Mouse (Mus musculus): Measurements from ENCODE around the gene Comt. TPM values are rescaled to one million over a fixed set of nuclear protein-coding genes. Genes with fewer than 3 reads are reported as not detected.

The Comt gene
- polyA plus RNA-seq, 1 experiment from 2014 or later: 93.2 TPM

DNA sequence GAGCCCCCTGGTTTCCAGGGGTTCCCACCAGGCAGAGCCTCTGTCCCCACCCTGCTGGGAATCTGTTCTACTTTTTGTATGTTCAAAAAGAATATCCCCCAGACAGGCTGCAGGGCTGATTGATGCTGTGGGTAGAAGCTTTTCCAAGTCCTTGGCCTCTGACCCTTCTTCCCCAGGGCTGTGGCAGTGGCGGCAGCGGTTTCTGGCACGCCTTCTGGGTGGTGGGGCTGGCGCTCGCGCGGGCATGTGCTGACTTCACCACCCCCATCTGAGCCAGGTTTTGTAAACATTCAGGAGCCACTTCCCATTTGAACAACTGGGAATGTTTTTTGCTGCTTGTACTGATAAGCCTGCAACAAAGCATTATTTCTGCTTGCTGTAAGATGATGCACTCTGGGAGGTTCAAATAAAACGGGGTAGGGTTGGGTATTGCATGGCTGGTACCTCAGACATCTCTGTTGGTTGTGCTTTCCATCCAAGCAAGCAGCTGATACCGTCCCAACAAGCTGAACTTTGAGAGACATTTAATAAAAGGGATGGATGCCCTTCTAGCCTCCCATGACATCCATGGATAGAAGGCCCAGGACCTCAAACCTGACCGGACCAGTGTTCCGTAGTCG is 32.8 kb upstream of the Comt start:
- Histone ChIP-seq H3K4me3 (peak overlapping the region; percentile 15; the same call in 1 of the 2 replicates), H3K27ac (replicated peaks) (peak overlapping the region; percentile 67)

DNA sequence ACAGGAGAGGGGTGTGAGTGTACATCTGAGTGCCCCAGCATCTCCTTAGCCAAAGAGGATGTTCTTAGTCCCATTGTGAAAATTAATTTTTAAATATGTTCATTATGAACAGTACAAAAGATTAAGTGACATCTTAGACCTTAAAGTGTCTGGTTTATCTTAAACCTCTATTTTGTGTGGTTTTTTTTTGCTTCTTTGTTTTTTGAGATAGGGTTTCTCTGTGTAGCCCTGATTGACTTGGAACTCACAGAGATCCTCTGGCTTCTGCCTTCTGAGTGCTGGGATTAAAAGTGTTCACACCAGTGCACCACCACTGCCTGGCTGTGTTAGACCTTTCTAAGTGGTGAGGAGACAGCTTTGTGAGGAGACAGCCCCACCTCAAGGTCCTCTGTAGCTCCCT is 32.0 kb upstream of the Comt start:
- no peak overlapping the region for H3K27ac ChIP-seq (replicated peaks)
- H3K4me2 ChIP-seq: no peak overlapping the region
- ATAC-seq (ENCODE audit: low read depth): no peak
- peaks cover 27% of the 10 kb centered on the region for H3K4me1 ChIP-seq (replicated peaks)
- H3K9ac ChIP-seq: no peak overlapping the region
- H3K4me3 ChIP-seq: no peak overlapping the region
- peaks cover 19% of the 10 kb centered on the region; the same call in 1 of the 2 replicates for H3K27me3 ChIP-seq
- 0 out of 2 replicates have a peak, but pooled peaks cover 3% of the 10 kb centered on the region for H3K36me3 ChIP-seq
- no peaks in the 10 kb centered on the region for H3K9me3 ChIP-seq

More for the DNA sequence above, 32.8 kb upstream of the Comt start:
- WGBS: 13% methylated on average over 12 of the region's 12 CpGs
- ATAC-seq (ENCODE audit: low read depth): peak; percentile 23; the same call in 1 of the 2 replicates
- Histone ChIP-seq H3K9me3 (no peaks in the 10 kb centered on the region), H3K4me2 (peak overlapping the region; percentile 45), H3K36me3 (0 out of 2 replicates have a peak, but pooled peaks cover 3% of the 10 kb centered on the region), H3K27me3 (peaks cover 21% of the 10 kb centered on the region; the same call in 1 of the 2 replicates), H3K9ac (peak overlapping the region; percentile 63), H3K4me1 (replicated peaks) (peaks cover 24% of the 10 kb centered on the region)

DNA sequence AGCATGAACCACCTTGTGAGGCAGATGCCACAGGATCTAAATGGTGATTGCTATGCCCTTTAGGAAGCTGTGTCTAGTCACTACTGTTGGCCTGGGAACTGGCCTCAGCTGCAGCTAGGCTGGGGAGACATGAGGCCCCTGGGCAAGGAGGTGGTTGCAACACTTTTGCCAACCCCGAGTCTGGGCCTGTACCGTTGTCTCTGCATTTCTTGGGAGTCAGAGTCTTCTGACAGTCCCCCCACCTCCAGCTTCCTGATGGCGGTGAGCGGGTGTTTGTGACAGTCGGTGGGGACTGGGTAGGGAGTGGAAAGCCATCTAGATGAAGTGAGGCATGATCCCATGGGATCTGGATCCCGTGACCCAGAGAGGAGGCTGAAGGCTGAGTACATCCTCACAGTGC is 28.8 kb upstream of the Comt start:
- no peak overlapping the region for H3K4me3 ChIP-seq
- peaks cover 29% of the 10 kb centered on the region for H3K4me1 ChIP-seq (replicated peaks)
- H3K27ac ChIP-seq (replicated peaks): no peak overlapping the region
- no peak for ATAC-seq (ENCODE audit: low read depth)
- 0 out of 2 replicates have a peak, but pooled peaks cover 3% of the 10 kb centered on the region for H3K36me3 ChIP-seq
- no peak overlapping the region for H3K4me2 ChIP-seq
- 83% methylated on average over 6 of the region's 6 CpGs for WGBS
- H3K9ac ChIP-seq: no peak overlapping the region
- no peaks in the 10 kb centered on the region for H3K9me3 ChIP-seq
- peaks cover 12% of the 10 kb centered on the region; the same call in 1 of the 2 replicates for H3K27me3 ChIP-seq

DNA sequence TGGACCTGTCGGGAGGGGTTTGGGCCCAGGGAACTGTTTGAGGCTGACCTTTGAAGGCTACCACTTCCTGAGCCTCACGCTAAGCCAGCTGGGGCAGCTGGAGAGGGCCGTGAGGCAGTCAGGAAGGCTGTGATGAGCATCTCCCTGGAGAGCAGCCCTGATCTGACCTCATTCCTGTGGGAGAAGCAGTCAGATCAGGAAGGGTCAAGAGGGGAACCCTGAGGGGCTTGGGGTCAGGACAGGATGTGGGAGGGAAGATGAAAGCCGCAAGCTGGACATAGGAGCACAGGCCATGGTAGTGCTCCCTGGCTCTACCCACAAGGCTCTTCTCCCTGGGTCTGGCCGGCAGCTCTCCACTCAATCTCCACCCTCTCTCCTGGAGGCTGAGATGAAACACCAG is 27.2 kb upstream of the Comt start:
- Histone ChIP-seq H3K4me2 (no peak overlapping the region), H3K9ac (no peak overlapping the region), H3K27ac (replicated peaks) (no peak overlapping the region), H3K4me3 (no peak overlapping the region), H3K4me1 (replicated peaks) (peaks cover 14% of the 10 kb centered on the region), H3K9me3 (no peaks in the 10 kb centered on the region), H3K27me3 (peaks cover 9% of the 10 kb centered on the region; the same call in 1 of the 2 replicates), H3K36me3 (0 out of 2 replicates have a peak, but pooled peaks cover 3% of the 10 kb centered on the region)
- no peak for ATAC-seq (ENCODE audit: low read depth)
- 57% methylated on average over 5 of the region's 5 CpGs for WGBS

DNA sequence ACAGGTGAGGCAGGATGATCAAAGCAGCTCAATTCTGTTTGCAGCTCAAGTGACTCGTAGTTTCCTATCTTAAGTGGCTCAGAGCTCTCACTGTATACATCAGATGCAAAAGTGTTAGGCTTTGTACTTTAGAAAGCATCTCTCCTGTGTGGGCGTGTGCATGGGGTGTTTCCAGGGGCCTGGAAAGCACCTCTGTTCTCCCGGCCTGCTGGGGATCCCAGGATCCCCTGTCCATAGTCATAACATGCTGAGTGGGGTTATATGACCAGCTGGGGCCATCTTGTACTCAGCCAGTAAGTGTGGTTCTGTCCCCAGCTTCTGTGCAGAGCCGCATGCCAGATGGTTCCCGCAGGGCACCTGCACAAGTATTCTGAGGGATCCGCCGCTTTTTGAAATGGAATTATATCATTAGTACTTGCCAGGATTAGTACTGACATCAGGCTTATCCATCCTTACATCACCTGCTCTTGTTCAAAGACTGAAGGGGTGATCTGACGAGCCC is 25.8 kb upstream of the Comt start:
- Histone ChIP-seq H3K27me3 (no peaks in the 10 kb centered on the region), H3K9ac (no peak overlapping the region), H3K4me1 (replicated peaks) (peaks cover 17% of the 10 kb centered on the region; the same call in 1 of the 2 replicates), H3K27ac (replicated peaks) (no peak overlapping the region), H3K4me3 (no peak overlapping the region), H3K36me3 (0 out of 2 replicates have a peak, but pooled peaks cover 3% of the 10 kb centered on the region), H3K9me3 (no peaks in the 10 kb centered on the region), H3K4me2 (no peak overlapping the region)
- WGBS: 72% methylated on average over 8 of the region's 8 CpGs
- no peak for ATAC-seq (ENCODE audit: low read depth)

DNA sequence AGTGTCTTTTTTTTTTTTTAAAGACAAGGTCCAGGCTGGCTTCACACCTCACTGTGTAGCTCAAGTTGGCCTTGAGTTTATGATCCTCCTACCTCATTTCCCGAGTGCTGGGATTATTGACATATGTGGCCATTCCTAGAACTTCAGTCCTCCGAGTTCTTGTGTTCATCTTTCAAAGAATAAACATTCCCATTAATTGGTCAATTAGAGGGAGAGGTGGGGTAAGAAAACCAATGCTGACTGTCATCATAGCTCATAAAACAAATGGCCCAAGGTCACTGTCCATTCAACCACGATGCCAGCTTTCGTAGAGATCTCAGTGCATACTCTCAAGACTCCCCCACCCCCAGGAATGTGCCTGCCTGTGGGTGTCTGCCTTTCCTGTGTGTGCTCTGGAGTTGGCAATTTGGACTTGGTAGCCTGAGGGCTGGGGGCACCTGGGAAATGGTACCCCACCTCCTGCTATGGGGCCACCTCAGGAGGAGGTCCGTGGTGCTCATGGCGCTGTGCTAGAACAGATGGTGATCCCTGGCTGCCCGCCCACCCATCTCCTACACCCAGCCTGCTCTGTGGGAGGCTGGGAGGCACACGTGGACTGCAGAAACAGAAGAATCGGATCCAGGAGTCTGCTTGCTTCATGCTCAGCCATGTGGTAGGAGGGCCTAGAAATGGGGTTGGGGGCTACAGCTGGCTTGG is 25.0 kb upstream of the Comt start:
- H3K4me2 ChIP-seq: no peak overlapping the region
- H3K27me3 ChIP-seq: no peaks in the 10 kb centered on the region
- peaks cover 17% of the 10 kb centered on the region; the same call in 1 of the 2 replicates for H3K4me1 ChIP-seq (replicated peaks)
- H3K27ac ChIP-seq (replicated peaks): no peak overlapping the region
- no peak overlapping the region for H3K9ac ChIP-seq
- no peak for ATAC-seq (ENCODE audit: low read depth)
- no peaks in the 10 kb centered on the region for H3K36me3 ChIP-seq
- H3K4me3 ChIP-seq: no peak overlapping the region
- no peaks in the 10 kb centered on the region for H3K9me3 ChIP-seq
- 56% methylated on average over 9 of the region's 9 CpGs for WGBS

GRCm38 (mm10) chr16:18449005-18449404 is 22.4 kb upstream of the Comt start:
- no peak for ATAC-seq (ENCODE audit: low read depth)
- no peaks in the 10 kb centered on the region for H3K9me3 ChIP-seq

DNA sequence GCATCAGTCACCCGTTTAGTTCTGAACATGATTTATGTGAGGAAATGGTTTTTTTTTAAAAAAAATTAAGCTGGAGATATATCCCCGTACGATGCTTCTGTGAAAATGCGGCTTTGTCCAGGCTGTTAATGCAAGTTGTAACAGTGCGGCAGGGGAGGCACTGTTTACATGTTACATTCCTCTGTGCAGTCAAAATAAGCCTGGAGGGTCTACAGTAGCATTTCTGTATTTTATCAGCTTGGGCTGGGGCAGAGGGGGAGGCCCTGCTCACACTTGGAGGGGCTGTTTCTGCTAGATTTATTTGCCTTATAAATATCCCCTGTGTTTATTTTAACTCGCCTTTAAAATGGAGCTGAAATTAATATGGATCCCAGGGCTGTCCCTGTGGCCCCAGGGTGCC is 21.5 kb upstream of the Comt start:
- peaks cover 12% of the 10 kb centered on the region; the same call in 1 of the 2 replicates for H3K4me1 ChIP-seq (replicated peaks)
- H3K27me3 ChIP-seq: no peaks in the 10 kb centered on the region
- no peaks in the 10 kb centered on the region for H3K36me3 ChIP-seq
- no peak overlapping the region for H3K27ac ChIP-seq (replicated peaks)
- 0 out of 2 replicates have a peak overlapping the region, but pooled peaks have one; percentile 17 for H3K9ac ChIP-seq
- H3K9me3 ChIP-seq: no peaks in the 10 kb centered on the region
- no peak overlapping the region for H3K4me3 ChIP-seq
- no peak for ATAC-seq (ENCODE audit: low read depth)
- 68% methylated on average over 6 of the region's 6 CpGs for WGBS
- H3K4me2 ChIP-seq: no peak overlapping the region

More at GRCm38 (mm10) chr16:18449005-18449404, 22.4 kb upstream of the Comt start:
- WGBS: 96% methylated on average over 4 of the region's 4 CpGs
- no peak overlapping the region for H3K27ac ChIP-seq (replicated peaks)
- no peak overlapping the region for H3K4me2 ChIP-seq
- no peak overlapping the region for H3K9ac ChIP-seq
- H3K4me1 ChIP-seq (replicated peaks): peaks cover 17% of the 10 kb centered on the region; the same call in 1 of the 2 replicates
- H3K27me3 ChIP-seq: no peaks in the 10 kb centered on the region
- no peaks in the 10 kb centered on the region for H3K36me3 ChIP-seq
- H3K4me3 ChIP-seq: no peak overlapping the region

- no peak for ATAC-seq (ENCODE audit: low read depth)
Observed at GRCm38 (mm10) chr16:18447243-18447642, 20.6 kb upstream of the Comt start.

DNA sequence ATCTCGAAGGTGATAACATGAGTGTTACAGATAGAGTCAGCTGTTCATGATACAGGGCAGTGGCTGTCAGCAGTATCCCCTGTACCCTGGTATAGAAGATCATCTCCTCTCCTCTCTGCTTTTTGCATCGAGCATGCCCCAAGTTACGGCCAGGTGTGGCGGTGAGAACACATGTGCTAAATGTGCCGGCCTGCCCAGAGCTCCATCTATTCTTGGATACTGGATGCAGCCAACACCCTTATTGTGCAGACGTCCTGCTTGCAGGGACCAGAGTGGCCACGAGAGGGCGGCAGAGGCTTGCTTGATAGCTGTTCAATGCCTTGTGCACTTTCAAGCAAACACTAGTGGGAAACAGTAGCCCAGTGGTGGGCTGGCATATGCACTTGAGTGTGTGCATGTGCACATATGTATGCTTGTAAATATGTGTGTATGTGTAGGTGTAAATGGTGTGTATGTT is 16.8 kb upstream of the Comt start:
- H3K27me3 ChIP-seq: no peaks in the 10 kb centered on the region
- 30% methylated on average over 8 of the region's 8 CpGs for WGBS
- H3K4me3 ChIP-seq: no peak overlapping the region
- ATAC-seq (ENCODE audit: low read depth): peak; percentile 90
- no peaks in the 10 kb centered on the region for H3K9me3 ChIP-seq
- H3K36me3 ChIP-seq: peaks cover 17% of the 10 kb centered on the region; the same call in 1 of the 2 replicates
- no peak overlapping the region for H3K27ac ChIP-seq (replicated peaks)
- H3K4me2 ChIP-seq: no peak overlapping the region
- no peak overlapping the region for H3K9ac ChIP-seq
- 0 out of 2 replicates have a peak, but pooled peaks cover 4% of the 10 kb centered on the region for H3K4me1 ChIP-seq (replicated peaks)

More at GRCm38 (mm10) chr16:18447243-18447642, 20.6 kb upstream of the Comt start:
- H3K36me3 ChIP-seq: 0 out of 2 replicates have a peak, but pooled peaks cover under 1% of the 10 kb centered on the region
- no peak overlapping the region for H3K4me3 ChIP-seq
- H3K4me2 ChIP-seq: no peak overlapping the region
- no peak overlapping the region for H3K9ac ChIP-seq
- H3K27ac ChIP-seq (replicated peaks): no peak overlapping the region
- H3K9me3 ChIP-seq: no peaks in the 10 kb centered on the region
- H3K4me1 ChIP-seq (replicated peaks): peaks cover 12% of the 10 kb centered on the region; the same call in 1 of the 2 replicates
- no peaks in the 10 kb centered on the region for H3K27me3 ChIP-seq

DNA sequence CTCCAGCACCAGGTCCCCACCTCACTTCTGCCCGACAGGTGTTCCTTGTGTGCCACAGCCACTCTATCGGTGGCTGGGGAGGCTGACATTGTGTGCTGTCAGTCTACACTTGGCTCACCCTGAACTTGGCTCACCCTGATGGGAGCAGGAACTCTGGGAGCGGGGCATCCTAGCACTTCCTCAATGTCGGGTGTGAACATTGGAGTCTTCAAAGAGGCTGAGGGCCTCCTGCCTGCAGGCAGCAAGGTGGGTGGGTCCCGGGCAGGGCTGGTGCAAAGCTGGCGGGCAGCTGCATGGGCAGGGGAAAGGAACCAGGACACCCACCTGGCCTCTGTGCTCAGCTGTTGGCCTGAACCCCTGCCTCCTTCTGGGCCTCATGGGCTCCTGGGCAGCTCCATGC is 9.5 kb upstream of the Comt start:
- WGBS: 92% methylated on average over 6 of the region's 6 CpGs
- Histone ChIP-seq H3K27me3 (no peaks in the 10 kb centered on the region), H3K4me1 (replicated peaks) (no peaks in the 10 kb centered on the region), H3K36me3 (peaks cover 21% of the 10 kb centered on the region; the same call in 1 of the 2 replicates), H3K9me3 (no peaks in the 10 kb centered on the region), H3K27ac (replicated peaks) (no peak overlapping the region), H3K9ac (no peak overlapping the region), H3K4me3 (no peak overlapping the region), H3K4me2 (no peak overlapping the region)
- no peak for ATAC-seq (ENCODE audit: low read depth)

GRCm38 (mm10) chr16:18433341-18433920 is 6.8 kb upstream of the Comt start:
- Histone ChIP-seq H3K9me3 (no peaks in the 10 kb centered on the region), H3K4me2 (no peak overlapping the region), H3K36me3 (peaks cover 13% of the 10 kb centered on the region; the same call in 1 of the 2 replicates), H3K9ac (no peak overlapping the region), H3K4me1 (replicated peaks) (no peaks in the 10 kb centered on the region), H3K27me3 (no peaks in the 10 kb centered on the region), H3K27ac (replicated peaks) (no peak overlapping the region), H3K4me3 (no peak overlapping the region)
- 90% methylated on average over 5 of the region's 5 CpGs for WGBS
- ATAC-seq (ENCODE audit: low read depth): no peak

Data from neural tube, embryonic 13.5 days (tissue).